Mouse (Mus musculus) midbrain, postnatal 0 days (tissue): ENCODE data around the gene Ubxn6. TPM values are rescaled to one million over a fixed set of nuclear protein-coding genes. Genes with fewer than 3 reads are reported as not detected.
A peak's percentile ranks its signal among the peaks of the same experiment; 100 is the strongest.
"Not testable (repeated sequence)": the region's sequence is repeated elsewhere in the genome, so short reads cannot be mapped to it uniquely, and the experiment has no call there.

ENCODE experiments used
- ATAC-seq: fragments of 200-750 bp; cut with Nextera tagmentation; 2 replicates; pipeline ENCODE4 v1.8.0; 2017; ENCODE audit warnings: moderate number of reproducible peaks, mild to moderate bottlenecking, moderate TSS enrichment, moderate library complexity; ENCODE audit not compliant: low FRiP score
- DNase-seq: peaks from one replicate; pipeline ENCODE4 v3.0.0-alpha.2; 2015; ENCODE audit warnings: low spot score
- H3K27ac ChIP-seq: fragments of 300-500 bp; sonication (generic); 2 replicates; pipeline ENCODE4 v1.5.1; 2014; ENCODE audit warnings: low read depth, mild to moderate bottlenecking, low read length, mixed read lengths
- H3K27me3 ChIP-seq: fragments of 300-500 bp; sonication (generic); 2 replicates; pipeline ENCODE4 v1.6.1; 2014; ENCODE audit warnings: low read length, control low read depth, mixed read lengths; ENCODE audit not compliant: insufficient read depth
- H3K36me3 ChIP-seq: fragments of 300-500 bp; sonication (generic); 2 replicates; pipeline ENCODE4 v1.6.1; 2014; ENCODE audit warnings: low read length, control low read depth, mixed read lengths; ENCODE audit not compliant: insufficient read depth
- H3K4me1 ChIP-seq: fragments of 300-500 bp; sonication (generic); 2 replicates; pipeline ENCODE4 v1.6.1; 2014; ENCODE audit warnings: mild to moderate bottlenecking, control low read depth, antibody characterized with exemption, low read length, mixed read lengths; ENCODE audit not compliant: insufficient read depth
- H3K4me2 ChIP-seq: fragments of 300-500 bp; sonication (generic); 2 replicates; pipeline ENCODE4 v1.6.1; 2014; ENCODE audit warnings: low read depth, mild to moderate bottlenecking, low read length, mixed read lengths; ENCODE audit not compliant: poor library complexity, severe bottlenecking
- H3K4me3 ChIP-seq: fragments of 300-500 bp; sonication (generic); 2 replicates; pipeline ENCODE4 v1.5.1; 2014; ENCODE audit warnings: low read depth, mild to moderate bottlenecking, low read length, moderate library complexity
- H3K9ac ChIP-seq: fragments of 300-500 bp; sonication (generic); replicated peaks from 2 replicates; pipeline ENCODE4 v1.6.1; 2014; ENCODE audit warnings: mild to moderate bottlenecking, low read length, moderate library complexity, mixed read lengths; ENCODE audit not compliant: poor library complexity, severe bottlenecking
- H3K9me3 ChIP-seq: fragments of 300-500 bp; sonication (generic); 2 replicates; pipeline ENCODE4 v1.6.1; 2016; ENCODE audit warnings: low read length, control low read depth
- CTCF ChIP-seq: IDR thresholded peaks from 2 replicates; pipeline ENCODE4 v1.5.1; 2016; ENCODE audit warnings: antibody characterized with exemption, mild to moderate bottlenecking
- WGBS: fragments of 180-500 bp; shearing (Covaris S2); extraction: QIAGEN DNeasy Blood & Tissue Kit; methylation state at CpG from one replicate; pipeline ENCODE4 v1.1.7; 2014; 5-methylcytosine and 5-hydroxymethylcytosine counted together
- polyA plus RNA-seq: library from polyadenylated mRNA; unstranded; fragments of >200 nt; fragmentation: Nextera tagmentation; extraction: Ambion mirVana; gene quantifications from 2 replicates; pipeline ENCODE4 v1.2.1, GENCODE M21; 2015
- total RNA-seq: library from RNA; depleted of rRNA; stranded (reverse); fragments of >200 nt; gene quantifications from 2 replicates; pipeline ENCODE4 v1.2.3, GENCODE M21; 2014

Ubxn6 gene
- total and polyA plus RNA-seq, 2 experiments from 2014 or later: 76.9 to 84.8 TPM

GRCm38 (mm10) chr17:56110571-56110970 is 35.7 kb upstream of the Ubxn6 start:
- H3K9me3 ChIP-seq: no peaks in the 10 kb centered on the region
- DNase-seq (peak; percentile 65), ATAC-seq (no peak)
- no peak overlapping the region for H3K4me3 ChIP-seq
- no peak for TF ChIP-seq CTCF
- no peaks in the 10 kb centered on the region for H3K27me3 ChIP-seq
- no peaks in the 10 kb centered on the region for H3K4me1 ChIP-seq
- no peak overlapping the region for H3K27ac ChIP-seq
- 69% methylated on average over 4 of the region's 4 CpGs for WGBS
- H3K4me2 ChIP-seq: no peak overlapping the region
- no peak overlapping the region for H3K9ac ChIP-seq
- no peaks in the 10 kb centered on the region for H3K36me3 ChIP-seq

DNA sequence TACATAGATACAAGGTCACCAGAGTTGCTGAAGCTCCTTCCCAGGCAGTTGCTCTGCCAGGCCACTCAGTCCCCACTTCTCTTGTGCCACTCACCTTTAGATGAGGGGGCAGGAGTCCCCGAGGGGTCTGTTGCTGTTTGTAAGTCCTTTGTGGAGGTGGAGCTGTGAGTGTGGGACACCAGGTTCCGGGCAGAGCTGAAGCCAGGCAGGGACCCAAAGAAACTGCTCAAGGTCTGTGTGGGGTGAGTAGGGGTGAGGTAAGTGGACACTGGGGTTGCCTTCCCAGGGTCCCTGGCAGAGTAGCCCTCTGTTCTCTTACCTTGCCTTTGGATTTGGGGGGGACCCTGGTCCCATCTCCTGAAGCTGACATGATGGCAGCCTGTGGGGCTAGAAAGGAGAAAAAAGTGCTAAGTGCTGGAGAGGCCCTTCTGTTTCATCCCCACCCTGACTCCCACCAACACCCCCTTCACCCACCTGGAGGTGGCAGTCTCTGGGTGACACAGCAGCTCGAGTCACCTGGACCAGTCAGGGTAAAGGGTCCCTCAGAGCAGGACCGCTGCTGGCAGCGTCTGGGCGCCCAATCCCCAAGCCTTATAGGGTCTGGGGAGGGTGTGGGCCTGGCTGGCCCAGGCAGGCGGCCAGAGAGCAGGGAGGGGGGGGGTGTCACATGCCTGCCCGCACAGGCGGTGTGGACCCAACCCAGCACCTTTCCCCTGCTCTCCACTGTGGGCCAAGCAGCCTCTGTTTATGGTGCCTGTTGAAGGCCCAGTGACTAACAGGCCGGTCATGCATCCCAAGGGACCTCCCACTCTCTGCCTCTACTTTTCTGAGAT is 34.6 kb upstream of the Ubxn6 start, which contains the start of gene Plin4:
Gene Plin4 (minus strand): TSS at position 585 of the 833 bp plus-strand sequence.
- no peak within 1 kb of the TSS for H3K9ac ChIP-seq
- H3K4me3 ChIP-seq: no peak within 1 kb of the TSS
- H3K9me3 ChIP-seq: no peaks in the 10 kb centered on the region
- no peaks in the 10 kb centered on the region for H3K36me3 ChIP-seq
- no peaks in the 10 kb centered on the region for H3K4me1 ChIP-seq
- TF ChIP-seq CTCF: no peak
- no peak within 1 kb of the TSS for H3K4me2 ChIP-seq
- H3K27ac ChIP-seq: no peak within 1 kb of the TSS
- DNase-seq (no peak), ATAC-seq (no peak)
- H3K27me3 ChIP-seq: no peaks in the 10 kb centered on the region
- WGBS: 68% methylated on average over 10 of the region's 10 CpGs

DNA sequence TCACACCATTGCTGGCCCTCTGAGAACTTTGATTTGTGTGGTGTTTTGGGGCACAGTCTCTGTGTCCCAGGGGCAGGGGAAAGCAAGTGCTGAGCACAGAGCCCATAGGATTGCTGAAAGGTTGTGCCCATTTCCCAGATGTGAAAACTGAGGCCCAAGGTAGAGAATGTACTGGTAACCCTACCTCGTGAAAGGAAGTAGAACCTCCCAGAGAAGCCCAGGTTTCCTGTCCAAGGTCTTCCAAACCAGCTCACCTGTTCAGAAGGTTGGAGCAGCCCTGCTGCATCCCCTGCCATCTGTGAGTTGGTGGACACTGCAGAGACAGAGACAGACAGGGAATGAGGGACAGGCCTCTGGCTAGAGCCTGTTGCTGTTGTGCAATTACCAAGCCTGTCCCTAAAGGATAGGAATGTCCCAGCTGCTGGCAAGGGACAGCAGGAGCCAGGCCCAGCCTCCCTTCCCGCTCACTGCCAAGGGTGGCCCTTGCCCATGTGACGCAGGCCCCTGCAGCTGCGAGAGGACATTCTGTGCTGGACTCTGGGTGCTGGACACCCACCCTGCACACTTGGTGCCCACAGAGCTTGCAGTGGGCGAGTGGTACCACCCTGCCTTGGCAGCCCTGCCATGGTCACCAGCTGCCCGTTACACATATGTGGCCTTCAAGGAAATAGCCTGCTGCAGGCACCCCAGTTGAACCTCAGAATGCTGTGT is 33.7 kb upstream of the Ubxn6 start:
- H3K4me1 ChIP-seq: no peaks in the 10 kb centered on the region
- peaks cover 5% of the 10 kb centered on the region; the same call in 1 of the 2 replicates for H3K36me3 ChIP-seq
- no peaks in the 10 kb centered on the region for H3K27me3 ChIP-seq
- ATAC-seq: no peak; the same call in 1 of the 2 replicates
- WGBS: 80% methylated on average over 6 of the region's 6 CpGs
- TF ChIP-seq CTCF: no peak
- no peak overlapping the region for H3K9ac ChIP-seq
- DNase-seq: no peak
- no peak overlapping the region for H3K4me2 ChIP-seq
- no peaks in the 10 kb centered on the region for H3K9me3 ChIP-seq
- H3K4me3 ChIP-seq: no peak overlapping the region
- no peak overlapping the region for H3K27ac ChIP-seq

GRCm38 (mm10) chr17:56107736-56108135 is 32.9 kb upstream of the Ubxn6 start:
- ATAC-seq (no peak), DNase-seq (no peak)
- Histone ChIP-seq H3K4me3 (no peak overlapping the region), H3K27me3 (no peaks in the 10 kb centered on the region), H3K4me2 (no peak overlapping the region), H3K27ac (no peak overlapping the region), H3K9ac (no peak overlapping the region), H3K9me3 (no peaks in the 10 kb centered on the region), H3K36me3 (peaks cover 12% of the 10 kb centered on the region; the same call in 1 of the 2 replicates), H3K4me1 (no peaks in the 10 kb centered on the region)
- 66% methylated on average over 2 of the region's 2 CpGs for WGBS
- TF ChIP-seq CTCF: no peak

DNA sequence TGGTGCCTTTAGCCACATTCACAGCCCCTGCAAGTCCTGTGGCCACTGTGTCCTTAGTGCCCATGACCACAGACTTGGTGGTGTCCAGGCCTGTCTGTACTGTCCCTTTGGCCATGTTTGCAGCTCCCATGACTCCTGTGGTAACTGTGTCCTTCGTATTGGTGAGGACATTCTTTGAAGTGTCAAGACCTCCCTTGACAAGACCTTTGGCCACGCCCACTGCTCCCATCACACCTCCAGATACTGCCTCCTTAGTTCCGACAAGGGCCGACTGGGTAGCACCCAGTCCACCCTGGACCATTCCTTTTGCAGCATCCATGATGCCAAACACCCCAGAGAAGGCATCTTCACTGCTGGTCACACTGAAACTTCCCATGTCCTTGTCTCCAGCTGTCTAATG is 32.2 kb upstream of the Ubxn6 start:
- Histone ChIP-seq H3K4me3 (no peak overlapping the region), H3K27ac (no peak overlapping the region), H3K4me1 (no peaks in the 10 kb centered on the region), H3K9ac (no peak overlapping the region), H3K4me2 (no peak overlapping the region), H3K36me3 (peaks cover 20% of the 10 kb centered on the region), H3K27me3 (no peaks in the 10 kb centered on the region), H3K9me3 (no peaks in the 10 kb centered on the region)
- WGBS: 76% methylated on average over 4 of the region's 4 CpGs
- ATAC-seq (no peak), DNase-seq (no peak)
- TF ChIP-seq CTCF: no peak

- WGBS: 100% methylated on average over 4 of the region's 4 CpGs
These were observed 31.6 kb upstream of the Ubxn6 start for GRCm38 (mm10) chr17:56106436-56106835.

GRCm38 (mm10) chr17:56104821-56105220 is 30.0 kb upstream of the Ubxn6 start:
- not testable (repeated sequence) for H3K27me3 ChIP-seq, H3K4me3 ChIP-seq, H3K9me3 ChIP-seq, H3K9ac ChIP-seq, ATAC-seq, DNase-seq, H3K4me2 ChIP-seq, H3K27ac ChIP-seq, H3K4me1 ChIP-seq
- H3K36me3 ChIP-seq: peaks cover 41% of the 10 kb centered on the region
- WGBS: 96% methylated on average over 2 of the region's 5 CpGs

More at GRCm38 (mm10) chr17:56106436-56106835, 31.6 kb upstream of the Ubxn6 start:
- H3K36me3 ChIP-seq: peaks cover 25% of the 10 kb centered on the region
- ATAC-seq, H3K9ac ChIP-seq, H3K27ac ChIP-seq, H3K4me1 ChIP-seq, H3K27me3 ChIP-seq, H3K4me2 ChIP-seq, H3K4me3 ChIP-seq, H3K9me3 ChIP-seq, DNase-seq: not testable (repeated sequence)
